Mouse (Mus musculus) embryo, embryonic 10 days (tissue): ENCODE measurements around the gene Cgas.
A peak's percentile ranks its signal among the peaks of the same experiment; 100 is the strongest.

Experiments used
- DNase-seq: peaks from one replicate; pipeline ENCODE4 v3.0.0-alpha.2; 2015; ENCODE audit warnings: low spot score

Gene Cgas

DNA sequence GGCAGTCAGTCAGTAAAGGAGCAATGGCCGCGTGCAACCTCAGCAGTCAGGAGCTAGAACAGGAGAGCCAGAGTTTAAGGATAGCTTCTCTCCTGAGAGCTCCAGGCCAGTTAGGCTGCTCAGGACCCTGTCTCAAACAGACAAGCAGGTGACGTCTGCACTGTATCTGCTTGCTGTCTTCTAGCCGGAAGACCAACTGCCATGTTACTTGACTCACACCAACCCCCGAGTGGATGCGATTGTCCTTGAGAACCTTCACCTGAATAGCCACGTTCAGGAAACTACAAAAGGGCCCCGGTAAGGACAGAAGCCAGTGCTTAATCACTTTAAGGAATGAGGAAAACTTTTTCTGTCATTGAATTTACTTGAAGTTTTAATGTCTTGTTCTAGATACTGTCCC lies 14.0 kb upstream of the Cgas start:
- DNase-seq: no peak

DNA sequence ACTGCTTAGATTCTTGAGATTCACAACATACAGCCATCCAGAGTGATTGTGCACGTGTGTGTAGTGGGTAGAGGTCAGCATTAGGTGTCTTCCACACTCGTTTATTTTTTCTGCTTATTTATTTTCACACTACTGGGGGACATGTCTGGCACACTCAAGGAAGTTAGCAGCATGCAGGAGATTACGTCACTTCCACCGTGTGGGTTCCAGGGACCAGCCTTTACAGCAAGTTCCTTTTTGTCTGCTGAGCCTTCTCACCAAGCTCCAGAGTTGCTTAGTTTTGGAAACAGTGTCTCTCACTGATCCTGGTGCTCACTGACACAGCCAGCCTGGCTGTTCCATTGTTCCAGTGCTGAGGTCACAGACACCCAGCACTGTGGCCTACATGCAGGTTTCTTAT lies 8.3 kb upstream of the Cgas start:
- DNase-seq: no peak

DNA sequence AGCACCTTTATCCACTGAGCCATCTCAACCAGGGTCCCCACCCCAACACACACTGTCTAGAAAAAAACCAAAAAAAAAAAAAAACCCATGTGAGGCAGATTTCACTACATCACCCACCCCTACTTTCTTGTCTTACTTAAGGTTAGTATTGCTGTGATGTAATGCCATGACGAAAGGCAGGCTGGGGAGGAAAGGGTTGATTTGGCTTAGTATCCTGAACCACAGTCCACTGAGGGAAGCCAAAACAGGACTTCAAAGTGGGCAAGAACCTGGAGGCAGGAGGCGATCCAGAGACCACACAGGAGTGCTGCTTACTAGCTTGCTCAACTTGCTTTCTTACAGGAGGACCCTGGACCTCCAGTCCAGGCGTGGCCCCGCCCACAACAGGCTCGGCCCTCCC lies 7.4 kb upstream of the Cgas start:
- DNase-seq: no peak

DNA sequence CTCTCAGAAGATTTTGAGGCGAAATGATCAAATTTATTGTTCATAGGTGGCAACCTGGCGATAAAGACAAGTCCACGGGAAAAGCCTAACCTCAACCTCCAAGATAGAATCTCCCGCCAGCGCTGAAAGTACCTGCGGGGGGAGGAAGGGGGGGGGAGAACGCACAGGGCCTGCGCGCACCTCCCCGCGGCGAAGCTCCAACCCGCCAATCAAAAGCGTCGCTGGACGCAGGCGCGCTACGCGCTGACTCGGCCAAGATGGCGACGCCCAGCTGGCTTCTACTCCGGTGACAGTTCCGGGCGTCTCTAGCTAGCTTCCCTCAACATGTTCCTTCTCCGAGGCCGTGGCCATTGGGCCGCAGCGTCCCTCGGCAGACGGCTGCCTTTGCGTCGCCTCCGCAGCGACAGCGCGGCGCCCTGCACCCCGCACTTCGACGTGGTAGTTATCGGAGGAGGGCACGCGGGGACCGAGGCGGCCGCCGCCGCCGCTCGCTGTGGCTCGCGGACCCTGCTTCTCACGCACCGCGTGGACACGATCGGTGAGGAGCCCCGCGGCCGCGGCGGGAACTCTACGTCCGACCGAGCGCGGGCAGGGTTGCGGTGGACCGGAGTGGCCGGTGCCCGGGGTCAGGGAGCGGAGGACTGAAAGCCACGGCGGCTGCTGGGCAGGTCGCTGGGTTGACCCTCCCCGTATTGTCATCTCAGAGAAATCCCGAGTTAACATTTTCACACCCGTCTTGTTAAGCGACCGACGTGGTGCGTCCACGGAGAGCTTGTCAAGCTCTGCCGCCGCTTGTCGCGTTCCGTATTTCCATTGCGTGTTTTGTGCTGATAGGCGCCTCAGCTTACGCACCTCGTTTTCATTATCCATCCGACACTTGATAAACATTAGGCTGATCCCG lies 5.2 kb upstream of the Cgas start, which contains the start of the genes Mto1 and Gm17324:
Mto1 (plus strand) TSS at position 236 of the 901 bp plus-strand sequence.
Gm17324 (minus strand) TSS at position 814 of the 901 bp plus-strand sequence.
- DNase-seq: peak; percentile 96

DNA sequence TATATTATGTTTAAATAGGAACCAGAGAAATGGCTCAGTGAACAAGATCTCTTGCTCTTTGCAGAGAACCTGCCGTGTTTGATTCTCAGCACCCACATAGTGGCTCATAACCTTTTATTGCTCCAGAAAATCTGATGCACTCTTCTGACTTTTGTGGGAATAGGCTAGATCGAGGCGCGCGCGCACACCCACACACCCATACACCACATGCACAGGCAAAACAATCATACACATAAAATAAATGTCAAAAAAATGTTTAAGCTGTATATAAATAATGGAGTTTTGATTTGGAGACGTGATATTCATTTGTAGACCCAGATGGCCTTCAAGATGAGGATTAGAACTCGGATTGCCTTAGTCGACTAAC lies 4.6 kb upstream of the Cgas start:
- no peak for DNase-seq

DNA sequence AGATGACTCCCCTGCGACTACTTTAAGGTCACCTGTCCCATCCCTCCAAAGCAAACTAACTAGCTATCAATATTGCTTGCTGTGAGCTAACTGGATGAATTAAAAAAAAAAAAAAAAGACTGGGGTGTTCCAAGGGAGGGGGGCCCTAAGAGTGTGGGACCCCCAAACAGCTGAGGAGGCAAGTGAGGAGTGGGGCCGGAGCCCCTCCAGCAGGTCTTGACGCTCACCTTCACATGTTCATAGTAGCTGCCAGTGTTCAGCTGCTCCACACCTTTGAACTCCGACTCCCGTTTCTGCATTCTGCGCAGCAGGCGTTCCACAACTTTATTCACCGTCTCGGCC lies 829 bp downstream of the Cgas start:
- DNase-seq: no peak

DNA sequence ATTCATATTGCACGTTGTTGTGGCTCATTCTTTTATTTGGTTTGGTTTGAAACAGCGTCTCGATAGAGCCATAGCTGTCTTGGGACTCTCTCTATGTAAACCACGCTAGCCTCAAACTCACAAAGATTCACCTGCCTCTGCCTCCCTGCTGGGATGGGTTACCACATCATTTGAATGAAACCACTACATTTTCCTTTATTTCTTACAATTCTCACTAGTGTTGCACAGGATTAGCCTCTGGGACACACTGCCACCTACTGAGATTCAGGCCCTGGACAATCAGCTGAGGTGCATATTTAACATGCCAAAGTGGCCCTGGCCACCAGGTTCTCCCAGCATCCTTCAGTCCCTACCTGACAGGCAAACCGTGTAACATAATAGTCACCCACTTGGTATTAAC lies 3.6 kb downstream of the Cgas start:
- DNase-seq: no peak

DNA sequence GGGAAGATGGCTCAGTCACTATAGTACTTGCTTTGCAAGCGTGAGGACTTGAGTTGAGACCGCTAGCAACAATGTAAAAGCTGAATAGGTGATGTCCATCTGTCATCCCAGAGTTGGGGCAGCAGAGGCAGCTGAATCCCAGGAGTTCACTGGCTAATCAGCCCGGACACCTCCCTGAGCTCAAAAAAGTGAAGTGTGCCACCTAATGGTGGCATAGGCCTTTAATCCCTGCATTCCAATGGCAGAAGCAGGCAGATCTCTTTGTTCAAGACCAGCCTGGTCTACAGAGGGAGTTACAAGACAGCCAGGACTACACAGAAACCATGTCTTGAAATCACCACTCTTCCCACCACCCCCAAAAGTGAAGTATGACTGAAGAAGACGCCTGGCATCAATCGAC lies 10.6 kb downstream of the Cgas start:
- DNase-seq: no peak

DNA sequence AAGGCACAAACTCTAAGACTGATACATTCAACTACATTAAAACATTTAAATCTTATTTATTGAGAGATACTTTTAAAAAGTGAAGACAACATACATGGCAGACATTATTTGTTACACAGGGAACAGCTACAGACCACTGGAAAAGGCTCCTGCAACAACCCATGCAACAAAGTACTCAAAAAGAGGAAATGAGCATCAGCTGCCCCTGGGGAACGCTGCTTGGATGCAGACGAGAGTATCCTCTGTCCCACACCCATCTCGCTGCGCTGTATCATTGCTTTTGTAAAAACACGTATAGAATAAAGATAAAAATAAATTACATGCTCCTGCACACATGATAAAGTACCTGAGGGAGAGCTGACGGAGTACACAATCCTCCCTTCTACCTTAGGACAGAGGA lies 12.6 kb downstream of the Cgas start:
- DNase-seq: no peak

DNA sequence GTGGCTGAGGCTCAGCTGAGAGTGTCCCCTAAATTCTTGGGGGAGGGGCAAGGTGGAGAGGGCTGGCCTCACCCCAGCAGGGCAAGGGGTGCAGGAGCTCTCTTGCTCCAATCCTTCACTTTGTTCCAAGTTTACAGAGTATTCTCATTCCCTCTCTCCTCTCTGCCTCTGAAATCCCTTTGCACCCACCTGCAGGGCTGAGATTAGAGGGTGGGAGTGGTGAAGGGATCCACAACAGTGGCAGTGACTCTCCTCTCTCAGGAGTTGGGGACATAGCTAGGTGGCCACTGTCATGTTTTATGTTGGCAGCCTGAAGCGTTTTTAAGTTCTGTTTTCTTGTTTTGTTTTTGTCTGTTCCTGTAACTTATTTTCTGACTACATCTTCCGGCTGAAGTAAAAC lies 13.5 kb downstream of the Cgas start:
- no peak for DNase-seq

DNA sequence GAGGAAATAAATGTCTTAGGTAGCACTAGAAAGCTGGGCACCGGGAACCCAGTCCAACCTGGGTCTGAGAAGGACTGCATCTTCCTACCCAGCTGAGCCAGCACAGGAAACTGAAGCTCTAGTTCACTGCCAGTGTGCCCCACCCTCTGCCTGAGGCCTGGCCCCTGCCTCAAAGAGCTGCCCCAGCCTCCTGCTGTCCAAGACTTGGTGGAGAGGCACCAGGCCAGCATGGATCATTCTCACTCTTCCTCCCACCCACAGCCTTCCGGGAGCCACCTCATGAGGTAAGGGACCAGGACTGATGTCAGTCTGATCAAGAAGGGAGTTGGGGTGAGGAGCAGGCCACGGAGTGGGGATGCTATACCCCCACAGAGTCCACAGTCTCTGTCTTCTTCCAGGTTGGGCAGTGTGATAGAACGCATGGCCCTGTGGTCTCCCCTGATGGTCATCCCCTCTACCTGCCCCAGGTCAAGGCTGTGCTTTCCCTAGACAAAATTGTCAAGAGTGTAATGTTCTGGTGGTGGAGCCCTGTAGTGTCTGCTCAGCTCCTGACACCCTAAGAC lies 14.1 kb downstream of the Cgas start:
- DNase-seq: no peak

DNA sequence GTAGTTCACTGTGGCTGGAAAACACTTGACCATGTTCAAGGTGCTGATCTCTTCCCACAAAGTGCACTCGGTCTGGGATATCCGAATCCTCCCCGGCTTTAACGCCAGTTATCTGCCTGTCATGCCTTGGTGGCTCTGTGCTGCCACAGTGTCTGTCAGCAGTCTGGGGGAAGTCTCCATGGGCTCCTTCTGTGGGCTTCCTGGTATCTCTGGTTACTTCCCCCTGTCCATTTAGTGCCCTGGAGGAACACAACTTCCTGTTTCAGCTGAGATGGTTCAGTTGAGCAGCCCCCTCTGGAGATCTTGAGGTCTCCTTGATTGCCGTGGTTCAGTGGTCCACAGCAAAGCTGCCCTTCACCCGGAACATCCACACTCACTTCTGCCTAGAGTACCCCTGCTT lies 14.9 kb downstream of the Cgas start:
- DNase-seq: no peak

DNA sequence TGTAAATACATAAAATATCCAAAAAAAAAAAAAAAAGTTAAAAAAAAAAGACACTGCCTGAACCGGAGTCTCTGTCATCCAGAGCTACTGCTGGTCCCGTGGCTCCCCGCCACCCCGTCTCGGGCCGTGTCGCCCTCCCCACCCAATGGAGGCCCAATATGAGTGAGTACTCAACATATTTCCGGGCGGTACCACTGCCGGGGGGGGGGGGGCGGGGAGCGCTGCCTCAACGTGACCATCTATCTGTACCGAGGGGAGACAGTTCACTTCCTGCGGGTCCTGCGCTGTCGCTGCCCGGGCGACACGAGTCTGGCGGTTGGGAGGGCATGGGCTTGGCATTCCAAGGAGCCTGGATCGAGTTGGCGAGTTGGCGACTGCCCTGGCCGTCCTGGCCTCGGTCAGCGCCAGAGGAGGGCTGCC lies 15.7 kb downstream of the Cgas start:
- peak; percentile 28 for DNase-seq

DNA sequence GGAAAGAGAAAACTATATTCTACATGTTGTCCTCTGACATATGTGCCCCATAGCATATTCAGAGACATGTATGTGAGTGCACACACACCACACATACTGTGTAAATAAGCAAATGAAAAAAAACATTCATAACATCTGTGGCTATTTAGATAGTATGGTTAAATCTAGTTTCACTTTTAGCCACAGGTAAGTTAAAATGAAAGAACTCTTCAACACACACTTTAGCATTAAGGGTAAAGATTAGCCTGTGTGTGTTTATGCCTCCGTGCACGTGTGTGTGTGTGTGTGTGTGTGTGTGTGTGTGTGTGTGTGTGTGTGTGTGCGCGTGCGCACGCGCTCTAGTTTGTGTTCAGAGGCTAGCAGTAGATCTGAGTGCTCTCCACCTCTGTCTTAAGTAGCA lies 41.4 kb downstream of the Cgas start:
- no peak for DNase-seq

DNA sequence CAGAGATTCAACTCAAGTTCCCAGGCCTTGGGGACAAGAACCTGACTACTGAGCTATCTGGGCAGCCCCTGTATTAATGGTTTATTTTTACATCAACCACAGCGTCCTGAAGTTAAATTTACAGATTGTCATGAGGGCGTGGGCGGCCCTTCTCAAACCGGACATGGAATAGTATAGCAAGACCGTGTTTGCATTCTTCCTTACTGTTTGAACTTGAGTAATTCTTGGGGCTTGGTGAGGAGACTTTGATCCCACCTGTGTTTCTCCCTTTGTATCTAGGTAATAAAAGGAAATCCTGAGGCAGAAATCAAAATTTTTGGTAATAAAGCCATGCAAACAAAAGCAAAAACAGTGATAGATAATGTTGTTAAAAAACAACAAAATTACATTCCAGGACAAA lies 42.5 kb downstream of the Cgas start:
- DNase-seq: no peak

DNA sequence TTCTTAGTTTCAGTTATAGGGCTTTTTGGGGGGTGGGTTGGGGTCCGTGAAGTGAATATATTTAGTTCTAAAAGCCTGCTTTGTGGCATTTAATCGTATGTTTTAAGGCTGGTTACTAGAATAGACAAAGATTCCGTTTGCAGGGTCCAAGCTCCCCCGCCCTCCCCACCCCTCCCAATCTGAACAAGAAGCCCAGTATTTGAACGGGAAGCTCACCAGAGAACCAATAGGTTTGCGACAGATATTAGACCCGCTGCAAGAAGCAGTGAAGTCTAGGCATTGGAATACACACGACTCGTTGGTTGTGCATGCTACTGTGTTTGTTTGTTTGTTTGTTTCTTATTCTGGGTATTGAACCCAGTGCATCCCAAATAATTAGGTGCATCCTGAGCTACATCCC lies 46.5 kb downstream of the Cgas start:
- no peak for DNase-seq

DNA sequence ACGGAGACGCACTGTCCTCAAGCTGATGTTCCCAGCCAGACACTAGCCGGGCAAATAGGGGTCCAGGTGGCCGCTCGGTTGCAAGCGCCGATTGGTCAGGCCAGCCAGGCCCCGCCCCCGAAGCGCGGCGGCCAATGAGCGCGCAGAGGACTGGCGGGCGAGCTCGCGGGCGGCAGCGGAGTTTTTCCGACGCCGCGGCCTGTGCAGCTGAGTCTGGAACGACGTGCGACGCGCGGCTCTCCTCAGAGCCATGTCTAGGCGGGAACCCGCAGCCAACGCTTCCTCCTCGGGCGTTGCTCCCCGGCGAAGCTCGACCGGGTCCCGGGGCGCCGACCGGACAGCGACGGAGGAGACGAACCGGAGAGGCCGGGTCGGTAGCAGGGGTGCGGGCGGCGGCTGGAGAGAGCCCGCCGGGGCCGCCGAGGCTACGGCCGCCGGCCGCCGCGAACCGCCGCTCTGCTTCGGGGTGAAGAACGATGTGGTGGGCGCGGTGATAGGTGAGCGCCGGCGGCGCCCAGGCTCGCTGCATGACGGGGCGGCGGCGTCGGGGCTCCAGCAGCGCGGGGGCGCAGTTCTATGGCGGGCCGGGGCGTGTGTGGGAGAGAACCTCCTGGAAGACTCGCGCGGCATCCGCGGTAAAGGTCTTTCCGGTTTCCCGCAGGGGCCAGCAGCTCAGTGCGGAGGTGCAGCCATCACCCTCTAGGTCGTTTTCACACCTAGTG lies 47.2 kb downstream of the Cgas start, which contains the start of gene Ddx43:
Ddx43 (plus strand) TSS at position 148 of the 722 bp plus-strand sequence.
- peak; percentile 83 for DNase-seq

DNA sequence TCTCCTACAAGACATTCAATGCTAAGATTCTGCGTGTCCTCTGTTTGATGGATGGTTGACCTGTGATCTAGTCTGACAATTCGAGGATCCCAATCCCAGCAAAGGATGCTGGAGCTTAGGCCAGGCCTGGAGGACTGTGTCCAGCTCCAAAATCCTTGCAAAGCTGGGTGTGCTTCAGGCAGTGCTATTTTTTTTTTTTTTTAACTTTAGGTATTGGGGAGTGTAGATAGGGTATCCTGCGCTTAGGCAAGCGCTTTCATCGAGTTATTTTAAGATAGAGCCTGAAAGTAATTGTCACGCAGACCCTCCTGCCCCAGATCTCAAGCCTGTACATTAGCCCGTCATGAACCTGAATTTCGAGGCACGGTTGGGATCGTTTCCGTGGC lies 47.8 kb downstream of the Cgas start:
- no peak for DNase-seq

DNA sequence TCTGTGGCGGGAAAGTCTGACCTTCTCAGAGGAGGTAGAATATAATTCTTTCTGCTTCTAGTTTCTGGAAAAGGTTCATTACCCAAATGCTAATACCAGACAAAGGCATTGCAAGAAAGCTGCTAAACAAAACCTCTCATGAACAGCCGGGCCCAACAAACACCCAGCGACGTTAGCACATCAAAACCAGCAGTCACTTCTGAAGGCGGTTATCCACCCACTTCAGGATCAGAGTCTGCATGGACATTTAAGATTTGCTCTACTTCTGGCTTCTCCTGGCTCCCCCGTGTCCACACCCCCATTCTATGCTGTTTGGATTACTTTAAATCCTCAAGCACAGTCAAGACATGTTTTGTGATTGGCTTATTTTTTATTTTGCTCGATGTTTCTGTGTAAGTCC lies 48.4 kb downstream of the Cgas start:
- DNase-seq: no peak

DNA sequence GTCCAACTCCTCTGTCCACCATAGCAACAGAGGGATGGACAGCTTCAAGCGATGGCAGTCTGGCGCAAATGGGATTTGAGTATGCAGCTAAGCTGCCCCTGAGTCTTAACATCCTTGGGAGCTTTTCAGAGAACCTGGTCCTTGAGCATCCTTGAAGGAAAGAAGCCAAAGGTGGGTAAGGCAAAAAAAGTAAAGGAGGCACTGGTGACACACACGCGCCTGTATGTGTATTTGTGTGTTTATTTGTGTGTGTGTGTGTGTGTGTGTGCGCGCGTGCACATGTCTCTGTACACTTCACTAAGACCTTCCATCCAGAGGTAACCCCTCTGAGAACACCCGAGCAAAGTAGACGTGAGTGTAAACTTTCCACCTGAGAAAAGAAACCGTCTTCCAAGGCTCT lies 49.3 kb downstream of the Cgas start:
- DNase-seq: no peak

DNA sequence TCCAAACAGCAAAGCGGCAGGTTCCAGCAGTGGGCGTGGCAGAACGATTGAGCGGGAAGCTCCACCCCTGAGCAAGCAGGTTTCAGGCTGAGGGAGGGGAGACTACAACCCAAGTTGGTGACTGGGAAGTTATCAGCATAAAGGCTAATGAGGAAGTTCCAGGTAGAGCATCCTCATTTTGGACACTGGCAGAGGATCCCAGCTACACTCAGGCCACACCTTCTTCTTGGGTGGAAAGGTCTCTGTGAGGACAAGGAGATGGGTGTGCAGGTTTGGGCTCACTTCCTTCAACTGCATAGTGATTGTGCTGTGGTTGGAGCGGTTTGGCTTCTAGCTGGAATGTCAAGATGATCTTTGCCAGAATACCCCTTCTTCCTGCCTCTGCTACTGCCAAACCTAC lies 53.1 kb downstream of the Cgas start:
- no peak for DNase-seq

DNA sequence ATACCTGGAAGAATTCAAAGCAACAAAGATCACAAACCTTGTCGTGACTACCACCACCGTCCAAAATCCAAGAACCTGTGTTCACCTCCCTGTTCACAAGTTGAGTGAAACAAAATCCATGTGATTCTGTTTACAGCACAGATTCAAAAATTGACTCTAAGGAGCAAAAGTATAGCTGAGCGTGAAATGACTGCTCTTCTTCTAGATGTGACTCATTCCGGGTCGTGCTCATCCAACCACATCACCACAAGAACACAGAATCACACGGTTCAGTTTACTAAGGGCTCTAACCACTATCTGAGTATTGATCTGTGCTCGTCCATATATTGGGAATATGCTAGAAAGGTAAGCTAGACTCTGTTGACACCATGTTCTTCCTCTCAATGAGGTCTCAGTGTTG lies 56.1 kb downstream of the Cgas start:
- DNase-seq: no peak

DNA sequence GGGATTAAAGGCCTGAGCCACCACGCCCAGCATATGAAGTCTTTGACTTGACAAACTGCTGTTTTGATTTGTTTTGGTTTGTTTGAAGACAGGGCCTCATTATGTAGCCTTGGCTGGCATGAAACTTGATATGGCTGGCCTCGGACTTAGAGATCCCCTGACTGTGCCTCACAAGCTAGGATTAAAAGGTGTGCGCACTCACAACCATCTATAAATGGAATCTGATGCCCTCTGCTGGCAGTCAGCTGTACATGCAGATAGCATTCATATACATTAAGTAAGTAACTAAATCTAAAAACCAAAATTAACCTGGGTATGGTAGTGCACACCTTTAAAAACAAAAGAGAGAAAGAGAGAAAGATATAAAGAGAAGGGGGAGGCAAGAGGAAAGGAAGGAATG lies 57.1 kb downstream of the Cgas start:
- DNase-seq: peak; percentile 43
